ENCODE assay signal across 14 mouse cellular contexts in genomic region chr8:64674951-64675585, GRCm38 (mm10). TPM values are rescaled to one million over a fixed set of nuclear protein-coding genes. Genes with fewer than 3 reads are reported as not detected.
DNase-seq lines count a peak whose midpoint lies in the region; ATAC-seq and TF ChIP-seq lines count a peak whose summit lies in the region.
"Had no signal": no experiment of that assay in that cellular context is flagged by ENCODE, and none has a peak within 500 bp of the region (broad histone marks: within the 10 kb centered on the region; RNA-seq: fewer than 3 reads in every experiment).

No protein-coding gene starts in this region.

- ATAC-seq in forebrain, postnatal 0 days = 0 out of 2 replicates have a peak, but pooled peaks have one; percentile 17
- ATAC-seq in forebrain, embryonic 11.5 days (replicated peaks; ENCODE audit: low FRiP score) = no peak
- ATAC-seq in kidney, embryonic 14.5 days (ENCODE audit: low FRiP score, low TSS enrichment) = no peak
- peak; percentile 87 for ATAC-seq in heart, embryonic 14.5 days (ENCODE audit: insufficient number of reproducible peaks, insufficient read depth, low FRiP score, low read depth)
- ATAC-seq in liver, embryonic 12.5 days = no peak

- no peaks in the 10 kb centered on the region for H3K27me3 ChIP-seq in forebrain, postnatal 0 days (ENCODE audit: insufficient read depth, low read length)
- H3K27me3 ChIP-seq in forebrain, embryonic 11.5 days (ENCODE audit: control insufficient read depth, insufficient read depth, low read length) = no peaks in the 10 kb centered on the region
- H3K27me3 ChIP-seq in kidney, adult 2 months (replicated peaks; ENCODE audit: control insufficient read depth, insufficient read depth, low read length) = no peaks in the 10 kb centered on the region
- no peaks in the 10 kb centered on the region for H3K27me3 ChIP-seq in kidney, embryonic 14.5 days (ENCODE audit: control insufficient read depth, insufficient read depth, low read length)
- H3K27me3 ChIP-seq in heart, embryonic 14.5 days (ENCODE audit: control insufficient read depth, insufficient read depth, low read length) = no peaks in the 10 kb centered on the region
- no peaks in the 10 kb centered on the region for H3K27me3 ChIP-seq in liver, embryonic 12.5 days (replicated peaks)
- H3K27me3 ChIP-seq: lung, embryonic 15.5 days; midbrain, embryonic 12.5 days; neural tube, embryonic 12.5 days had no signal

- no peak for TF ChIP-seq POLR2A in kidney, adult 2 months (IDR thresholded peaks at IDR 0.05; ENCODE audit: low read depth, low read length)

- H3K9ac ChIP-seq in forebrain, postnatal 0 days = no peak overlapping the region
- no peak overlapping the region for H3K9ac ChIP-seq in forebrain, embryonic 11.5 days (ENCODE audit: low read length)
- H3K9ac ChIP-seq in kidney, embryonic 14.5 days (ENCODE audit: low read depth, low read length) = no peak overlapping the region
- H3K9ac ChIP-seq in heart, embryonic 14.5 days (ENCODE audit: low read length) = no peak overlapping the region
- H3K9ac ChIP-seq in liver, embryonic 12.5 days = no peak overlapping the region
- H3K9ac ChIP-seq: lung, embryonic 15.5 days; midbrain, embryonic 12.5 days; neural tube, embryonic 12.5 days had no signal

- H3K4me3 ChIP-seq in forebrain, postnatal 0 days (ENCODE audit: low read depth, low read length) = no peak overlapping the region
- H3K4me3 ChIP-seq in forebrain, embryonic 11.5 days (ENCODE audit: low read depth, low read length) = no peak overlapping the region
- no peak overlapping the region for H3K4me3 ChIP-seq in kidney, adult 2 months (ENCODE audit: insufficient read depth, low read depth, low read length)
- no peak overlapping the region for H3K4me3 ChIP-seq in kidney, embryonic 14.5 days (ENCODE audit: low read length)
- H3K4me3 ChIP-seq in heart, embryonic 14.5 days (ENCODE audit: control insufficient read depth in 1 of 2, insufficient read depth in 1 of 2, low read depth in 1 of 2, low read length in 2 of 2) = no peak overlapping the region
- H3K4me3 ChIP-seq in liver, embryonic 12.5 days = no peak overlapping the region
- H3K4me3 ChIP-seq: lung, embryonic 15.5 days; midbrain, embryonic 12.5 days; neural tube, embryonic 12.5 days had no signal

- H3K36me3 ChIP-seq in forebrain, postnatal 0 days (ENCODE audit: insufficient read depth) = no peaks in the 10 kb centered on the region
- H3K36me3 ChIP-seq in forebrain, embryonic 11.5 days (ENCODE audit: control insufficient read depth, insufficient read depth, low read length) = no peaks in the 10 kb centered on the region
- H3K36me3 ChIP-seq in kidney, adult 2 months (ENCODE audit: control insufficient read depth, insufficient read depth, low read length) = no peaks in the 10 kb centered on the region
- H3K36me3 ChIP-seq in kidney, embryonic 14.5 days (ENCODE audit: control insufficient read depth, insufficient read depth, low read length) = no peaks in the 10 kb centered on the region
- no peaks in the 10 kb centered on the region for H3K36me3 ChIP-seq in heart, embryonic 14.5 days (ENCODE audit: control insufficient read depth, insufficient read depth, low read length)
- H3K36me3 ChIP-seq in liver, embryonic 12.5 days = no peaks in the 10 kb centered on the region
- H3K36me3 ChIP-seq: lung, embryonic 15.5 days; neural tube, embryonic 12.5 days had no signal

- H3K4me1 ChIP-seq in forebrain, postnatal 0 days (ENCODE audit: insufficient read depth) = peaks cover 4% of the 10 kb centered on the region; the same call in 1 of the 2 replicates
- no peaks in the 10 kb centered on the region for H3K4me1 ChIP-seq in forebrain, embryonic 11.5 days (replicated peaks; ENCODE audit: control insufficient read depth, insufficient read depth, low read length)
- no peaks in the 10 kb centered on the region for H3K4me1 ChIP-seq in kidney, adult 2 months (ENCODE audit: control insufficient read depth, insufficient read depth, low read length)
- no peaks in the 10 kb centered on the region for H3K4me1 ChIP-seq in kidney, embryonic 14.5 days (ENCODE audit: control insufficient read depth, insufficient read depth, low read length)
- H3K4me1 ChIP-seq in heart, embryonic 14.5 days (ENCODE audit: control insufficient read depth in 2 of 2, insufficient read depth in 2 of 2, low read length in 2 of 2) = peaks cover 0 to 4% of the 10 kb centered on the region in 2 experiments; a peak in 1 of 4 replicates
- no peaks in the 10 kb centered on the region for H3K4me1 ChIP-seq in liver, embryonic 12.5 days
- H3K4me1 ChIP-seq: lung, embryonic 15.5 days had no signal

- no peak for DNase-seq in forebrain, postnatal 0 days
- no peak for DNase-seq in forebrain, embryonic 11.5 days (ENCODE audit: low spot score)
- peak; percentile 17 for DNase-seq in kidney, adult 2 months
- peak; percentile 54 for DNase-seq in 3134 (ENCODE audit: extremely low read depth, insufficient read length, low spot score)
- no peak for DNase-seq in adrenal gland, postnatal 14 days
- DNase-seq: cerebellum, adult 9-11 months; retina, postnatal 1 day; thymus, postnatal 25 days had no signal

- H3K27ac ChIP-seq in forebrain, postnatal 0 days (ENCODE audit: low read depth, low read length) = peak overlapping the region; percentile 3; the same call in 1 of the 2 replicates
- H3K27ac ChIP-seq in forebrain, embryonic 11.5 days (ENCODE audit: low read depth, low read length) = no peak overlapping the region
- no peak overlapping the region for H3K27ac ChIP-seq in kidney, adult 2 months (ENCODE audit: insufficient read depth, low read depth, low read length)
- H3K27ac ChIP-seq in kidney, embryonic 14.5 days (ENCODE audit: low read depth, low read length) = no peak overlapping the region
- peak overlapping the region; percentile 12 to 49; a peak in 2 of 4 replicates for H3K27ac ChIP-seq in heart, embryonic 14.5 days (replicated peaks in 1 of 2; ENCODE audit: control insufficient read depth in 1 of 2, insufficient read depth in 1 of 2, low read depth in 2 of 2, low read length in 2 of 2)
- H3K27ac ChIP-seq in liver, embryonic 12.5 days = no peak overlapping the region
- H3K27ac ChIP-seq: lung, embryonic 15.5 days; midbrain, embryonic 12.5 days; neural tube, embryonic 12.5 days had no signal

- no peak overlapping the region for H3K4me2 ChIP-seq in forebrain, postnatal 0 days (ENCODE audit: low read depth)
- no peak overlapping the region for H3K4me2 ChIP-seq in forebrain, embryonic 11.5 days (ENCODE audit: low read depth, low read length, severe bottlenecking)
- H3K4me2 ChIP-seq in kidney, embryonic 14.5 days (replicated peaks; ENCODE audit: low read depth, low read length) = no peak overlapping the region
- peak overlapping the region; percentile 25; the same call in 1 of the 2 replicates for H3K4me2 ChIP-seq in heart, embryonic 14.5 days (ENCODE audit: low read length)
- no peak overlapping the region for H3K4me2 ChIP-seq in liver, embryonic 12.5 days
- H3K4me2 ChIP-seq: lung, embryonic 15.5 days; midbrain, embryonic 12.5 days; neural tube, embryonic 12.5 days had no signal

- WGBS in forebrain, postnatal 0 days = 64% methylated on average over 8 of the region's 8 CpGs
- 84% methylated on average over 8 of the region's 8 CpGs for WGBS in forebrain, embryonic 11.5 days
- 64% methylated on average over 8 of the region's 8 CpGs for WGBS in kidney, adult 2 months
- WGBS in kidney, embryonic 14.5 days = 60% methylated on average over 8 of the region's 8 CpGs
- WGBS in heart, embryonic 14.5 days = 38% methylated on average over 8 of the region's 8 CpGs
- 69% methylated on average over 8 of the region's 8 CpGs for WGBS in liver, embryonic 12.5 days (ENCODE audit: insufficient replicate concordance)

- H3K9me3 ChIP-seq in forebrain, postnatal 0 days (ENCODE audit: low read length) = no peaks in the 10 kb centered on the region
- no peaks in the 10 kb centered on the region; the same call in 1 of the 2 replicates for H3K9me3 ChIP-seq in forebrain, embryonic 11.5 days (ENCODE audit: control insufficient read depth, low read length)
- H3K9me3 ChIP-seq in kidney, embryonic 14.5 days (ENCODE audit: control insufficient read depth, low read length) = no peaks in the 10 kb centered on the region
- H3K9me3 ChIP-seq in heart, embryonic 14.5 days (ENCODE audit: control insufficient read depth, low read length) = peaks cover 5% of the 10 kb centered on the region; the same call in 1 of the 2 replicates
- no peaks in the 10 kb centered on the region for H3K9me3 ChIP-seq in liver, embryonic 12.5 days (replicated peaks)
- H3K9me3 ChIP-seq: lung, embryonic 15.5 days; midbrain, embryonic 12.5 days had no signal

- no peak for TF ChIP-seq CTCF in forebrain, postnatal 0 days (IDR thresholded peaks at IDR 0.05; ENCODE audit: low read depth)
- no peak for TF ChIP-seq CTCF in kidney, adult 2 months (conservative IDR thresholded peaks at IDR 0.05; ENCODE audit: insufficient read depth, insufficient read length, low read depth, low read length)

RNA-seq across cellular contexts. Expression of gene Cpe, which starts 17.8 kb away (rescaled TPM):
- 557 and 627 TPM in 2 replicates for total RNA-seq in forebrain, postnatal 0 days (2014; rRNA removed)
- polyA plus RNA-seq in forebrain, postnatal 0 days (2015; fragmentation: Nextera tagmentation; extraction: Ambion mirVana) = 825 and 1,102 TPM in 2 replicates
- 260 and 266 TPM in 2 replicates for polyA plus RNA-seq in forebrain, embryonic 11.5 days (2014; fragmentation: Nextera tagmentation; extraction: Ambion mirVana)
- polyA plus RNA-seq in kidney, adult 2 months (2012; rRNA removed) = 15.8 and 18.5 TPM in 2 replicates
- polyA plus RNA-seq in kidney, embryonic 14.5 days (2014; fragmentation: Nextera tagmentation; extraction: Ambion mirVana) = 63.8 and 65.0 TPM in 2 replicates
- 287 and 295 TPM in 2 replicates for polyA plus RNA-seq in heart, embryonic 14.5 days (2014; fragmentation: Nextera tagmentation; extraction: Ambion mirVana)
- total RNA-seq in adrenal gland, postnatal 14 days (2021) = 437 and 476 TPM in 2 replicates
- polyA plus RNA-seq in liver, embryonic 12.5 days (2016; fragmentation: Nextera tagmentation; extraction: Ambion mirVana) = 6.3 and 6.7 TPM in 2 replicates

RNA-seq across cellular contexts. Expression of gene Msmo1, which starts 58.5 kb away (rescaled TPM):
- total RNA-seq in forebrain, postnatal 0 days (2014; rRNA removed) = 107 and 152 TPM in 2 replicates
- 102 and 133 TPM in 2 replicates for polyA plus RNA-seq in forebrain, postnatal 0 days (2015; fragmentation: Nextera tagmentation; extraction: Ambion mirVana)
- 205 and 208 TPM in 2 replicates for polyA plus RNA-seq in forebrain, embryonic 11.5 days (2014; fragmentation: Nextera tagmentation; extraction: Ambion mirVana)
- 15.8 and 15.9 TPM in 2 replicates for polyA plus RNA-seq in kidney, adult 2 months (2012; rRNA removed)
- polyA plus RNA-seq in kidney, embryonic 14.5 days (2014; fragmentation: Nextera tagmentation; extraction: Ambion mirVana) = 91.6 and 116 TPM in 2 replicates
- 46.5 and 55.0 TPM in 2 replicates for polyA plus RNA-seq in heart, embryonic 14.5 days (2014; fragmentation: Nextera tagmentation; extraction: Ambion mirVana)
- 97.8 and 131 TPM in 2 replicates for total RNA-seq in adrenal gland, postnatal 14 days (2021)
- 122 and 135 TPM in 2 replicates for polyA plus RNA-seq in liver, embryonic 12.5 days (2016; fragmentation: Nextera tagmentation; extraction: Ambion mirVana)

Comparison
In these comparisons a context has a peak if more than half of its experiments do, and no peak if none do; other contexts are left out.
1. ATAC-seq: peak in forebrain, postnatal 0 days (single experiment) and heart, embryonic 14.5 days (single experiment); none in forebrain, embryonic 11.5 days (single experiment), kidney, embryonic 14.5 days (single experiment) and liver, embryonic 12.5 days (single experiment).
2. H3K27ac ChIP-seq: peak in forebrain, postnatal 0 days (single experiment) and heart, embryonic 14.5 days (2 of 2); none in forebrain, embryonic 11.5 days (single experiment), kidney, adult 2 months (single experiment), kidney, embryonic 14.5 days (single experiment) and liver, embryonic 12.5 days (single experiment).
3. DNase-seq: peak in kidney, adult 2 months (single experiment) and 3134 (single experiment); none in forebrain, postnatal 0 days (single experiment), forebrain, embryonic 11.5 days (single experiment) and adrenal gland, postnatal 14 days (single experiment).